Mouse (Mus musculus): ENCODE results near the gene Fam234a.

The Fam234a gene

GRCm38 (mm10) chr17:26162736-26163135 lies 81.3 kb downstream of the Fam234a start:
- no peak for DNase-seq

All from cerebellum, adult 18-20 months (tissue).